Mouse (Mus musculus) testis, postnatal 10 days (tissue): ENCODE measurements around the gene Olfr780.
"Not testable (repeated sequence)": the region's sequence is repeated elsewhere in the genome, so short reads cannot be mapped to it uniquely, and the experiment has no call there.

Experiments used
- DNase-seq: peaks from one replicate; pipeline ENCODE4 v3.0.0; 2021; ENCODE audit warnings: low spot score

Olfr780 gene

DNA sequence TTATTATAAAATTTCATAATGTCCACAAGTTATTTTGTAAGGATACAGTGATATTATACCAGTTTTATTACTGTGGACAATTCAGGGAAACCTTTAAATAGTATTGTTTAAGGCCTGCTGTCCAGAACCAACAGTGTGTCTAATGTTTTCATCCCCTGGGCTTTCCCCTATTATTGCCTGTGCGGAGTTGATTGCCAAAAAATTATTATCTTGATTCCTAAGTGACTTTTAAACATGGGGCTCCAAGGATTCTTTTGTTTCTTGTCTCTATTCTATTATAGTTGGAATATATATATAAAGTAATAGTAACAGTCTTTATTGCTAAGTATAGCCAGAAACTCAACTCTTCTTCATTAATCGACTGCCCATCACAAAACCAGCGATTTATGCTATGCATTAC lies at the start of gene Olfr780:
TSS of gene Olfr780 (plus strand) at position 301 of the 400 bp plus-strand sequence.
- no peak for DNase-seq

- no peak for DNase-seq
Measured at GRCm38 (mm10) chr10:129271081-129271535, 46.8 kb upstream of the Olfr780 start, which contains the start of gene Olfr777. TSS of gene Olfr777 (minus strand) at chr10:129271485.

- DNase-seq: not testable (repeated sequence)
Measured at GRCm38 (mm10) chr10:129312973-129313372, 4.9 kb upstream of the Olfr780 start.

DNA sequence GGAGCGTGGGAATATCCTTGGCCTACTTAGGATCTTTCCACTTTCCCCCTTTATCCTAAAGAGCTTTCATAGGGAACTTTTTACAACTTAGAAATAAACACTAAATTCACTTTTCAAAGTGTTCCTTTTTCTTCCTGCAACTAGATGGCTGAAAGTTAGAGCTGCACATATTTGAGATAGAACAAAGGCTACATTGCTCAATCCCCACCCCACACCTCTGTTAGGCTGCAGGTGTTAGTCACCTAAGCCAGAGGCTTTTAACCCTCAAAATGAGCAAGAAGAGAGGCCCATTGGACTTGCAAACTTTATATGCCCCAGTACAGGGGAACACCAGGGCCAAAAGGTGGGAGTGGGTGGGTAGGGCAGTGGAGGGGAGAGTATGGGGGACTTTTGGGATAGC lies 4.4 kb upstream of the Olfr780 start:
- not testable (repeated sequence) for DNase-seq

GRCm38 (mm10) chr10:129328554-129328953 lies 10.6 kb downstream of the Olfr780 start, which contains the start of gene Olfr781:
TSS of gene Olfr781 (plus strand) at chr10:129328854.
- no peak for DNase-seq

DNA sequence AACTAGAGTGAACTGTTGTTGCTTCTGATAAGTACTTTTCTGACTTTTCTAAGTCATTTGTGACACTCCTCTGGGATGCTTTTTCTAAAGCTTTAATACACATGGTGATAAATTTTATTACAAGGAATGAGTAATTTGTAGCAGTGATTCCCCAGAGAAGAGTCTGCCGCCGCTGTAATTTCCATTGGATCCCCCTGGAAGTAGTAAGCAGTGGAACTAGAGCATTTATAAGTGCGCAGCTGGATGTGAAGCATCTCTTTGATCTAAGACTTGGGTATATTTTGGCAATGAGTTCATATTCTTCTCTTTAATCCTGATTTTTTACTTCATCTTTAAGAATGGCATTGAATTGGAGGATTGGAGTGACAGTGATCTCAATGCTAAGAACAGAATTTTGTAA lies 30.6 kb downstream of the Olfr780 start, which contains the start of gene Olfr782:
TSS of gene Olfr782 (plus strand) at position 301 of the 400 bp plus-strand sequence.
- no peak for DNase-seq

DNA sequence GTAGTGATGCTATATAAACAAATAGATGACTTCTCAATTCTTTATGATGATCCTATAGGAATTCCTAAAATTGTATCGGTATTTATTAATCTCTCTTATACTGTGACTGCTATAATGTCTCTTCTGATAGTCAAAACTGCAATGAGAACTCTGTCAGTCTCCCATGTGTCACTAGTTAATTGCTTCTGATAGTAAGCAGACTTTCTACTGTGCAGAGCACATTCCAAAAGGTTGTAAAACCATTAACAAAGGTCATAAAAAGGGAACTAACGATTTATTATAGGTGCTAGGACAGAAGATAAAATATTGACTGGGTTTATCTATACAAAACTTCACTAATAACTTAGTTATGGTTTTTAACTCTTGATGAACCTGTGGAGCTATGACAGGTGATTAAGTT lies 34.6 kb downstream of the Olfr780 start:
- not testable (repeated sequence) for DNase-seq

- DNase-seq: not testable (repeated sequence)
Measured at GRCm38 (mm10) chr10:129356496-129356895, 38.6 kb downstream of the Olfr780 start.

DNA sequence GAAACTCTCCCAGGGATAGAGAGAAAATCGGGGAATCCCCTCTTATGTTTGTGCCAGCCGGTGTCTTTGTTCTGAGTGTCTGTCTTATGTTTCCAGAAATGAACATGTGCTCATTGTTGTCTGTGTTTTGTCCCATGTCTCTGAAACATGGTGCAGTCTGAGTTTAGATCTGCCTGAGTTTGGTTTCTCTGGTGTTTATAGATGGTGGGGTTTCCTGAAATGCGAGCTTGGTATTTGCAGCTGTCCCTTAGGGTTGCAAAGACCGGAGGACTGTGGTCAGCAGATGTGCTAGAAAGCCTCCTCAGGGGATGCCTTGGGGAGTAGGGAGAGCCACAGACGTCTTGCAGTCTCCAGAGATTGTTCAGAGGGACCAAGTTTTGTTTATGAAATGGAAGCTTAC lies 39.4 kb downstream of the Olfr780 start:
- DNase-seq: no peak
